Mouse (Mus musculus) CH12.LX (cell line): ENCODE data around the gene Ly6g6e. TPM values are rescaled to one million over a fixed set of nuclear protein-coding genes. Genes with fewer than 3 reads are reported as not detected.

Experiments
- DNase-seq: peaks from one replicate; pipeline ENCODE4 v3.0.0-alpha.2; 2013; ENCODE audit errors: extremely low read depth
- H3K27ac ChIP-seq: 2 replicates; pipeline ENCODE4 v1.5.1; 2012; ENCODE audit warnings: low read depth, mild to moderate bottlenecking, control low read depth, moderate library complexity; ENCODE audit not compliant: insufficient read depth
- H3K27me3 ChIP-seq: replicated peaks from 2 replicates; pipeline ENCODE3; 2012; ENCODE audit warnings: inconsistent platforms
- H3K36me3 ChIP-seq, 2 experiments: replicated peaks in 1 of 2; 2 replicates each; pipeline versions ENCODE3 to v1.6.1; 2012; ENCODE audit warnings: inconsistent platforms in 1 of 2, low read length in 1 of 2, mild to moderate bottlenecking in 1 of 2, mixed read lengths in 1 of 2, moderate library complexity in 1 of 2; ENCODE audit not compliant: control insufficient read depth in 1 of 2, insufficient read depth in 1 of 2
- H3K4me1 ChIP-seq, 2 experiments: 2 replicates each; pipeline ENCODE4 v1.6.1; 2012; ENCODE audit warnings: inconsistent platforms in 1 of 2, moderate library complexity in 1 of 2; ENCODE audit not compliant: insufficient read depth in 2 of 2, control insufficient read depth in 1 of 2
- H3K4me2 ChIP-seq: 2 replicates; pipeline ENCODE4 v1.6.1; 2012; ENCODE audit warnings: low read depth, mild to moderate bottlenecking, control low read depth; ENCODE audit not compliant: poor library complexity, insufficient read depth, severe bottlenecking
- H3K4me3 ChIP-seq, 3 experiments: fragments of 150-350 bp in 1 of 3; sonication (generic) in 1 of 3; replicated peaks in 1 of 3; 2 replicates each; pipeline versions ENCODE3 to v1.5.1; 2011 to 2012; ENCODE audit warnings: low read depth in 2 of 3, low read length in 2 of 3, mild to moderate bottlenecking in 2 of 3, moderate library complexity in 2 of 3, control low read depth in 1 of 3, improper control_type of control experiment in 1 of 3, inconsistent platforms in 1 of 3, mixed read lengths in 1 of 3; ENCODE audit not compliant: poor library complexity in 1 of 3
- H3K79me2 ChIP-seq: replicated peaks from 2 replicates; pipeline ENCODE4 v1.6.1; 2012; ENCODE audit warnings: mild to moderate bottlenecking, moderate library complexity; ENCODE audit not compliant: control insufficient read depth, poor library complexity, insufficient read depth, severe bottlenecking; ENCODE audit errors: extremely low read depth
- H3K9ac ChIP-seq: 2 replicates; pipeline ENCODE4 v1.6.1; 2012; ENCODE audit warnings: low read depth, mild to moderate bottlenecking, control low read depth, moderate library complexity; ENCODE audit not compliant: insufficient read depth
- H3K9me3 ChIP-seq: replicated peaks from 2 replicates; pipeline ENCODE3; 2012; ENCODE audit warnings: low read length, inconsistent platforms, mixed read lengths
- ELF1 ChIP-seq: IDR thresholded peaks from 2 replicates; pipeline ENCODE4 v1.6.1; 2014; ENCODE audit warnings: low read depth, mild to moderate bottlenecking, inconsistent platforms, low read length, improper control_type of control experiment
- EP300 ChIP-seq: IDR thresholded peaks from 2 replicates; pipeline ENCODE4 v1.6.1; 2011; ENCODE audit warnings: low read length, improper control_type of control experiment
- IRF4 ChIP-seq: IDR thresholded peaks from 2 replicates; pipeline ENCODE4 v1.6.1; 2014; ENCODE audit warnings: low read depth, mild to moderate bottlenecking, inconsistent platforms, low read length, improper control_type of control experiment
- JUND ChIP-seq: conservative IDR thresholded peaks from 2 replicates; pipeline ENCODE4 v1.6.1; 2011; ENCODE audit warnings: low read depth, low read length, improper control_type of control experiment
- MAFK ChIP-seq: IDR thresholded peaks from 2 replicates; pipeline ENCODE4 v1.6.1; 2011; ENCODE audit warnings: low read length, improper control_type of control experiment; ENCODE audit not compliant: insufficient replicate concordance
- MAX ChIP-seq: IDR thresholded peaks from 2 replicates; pipeline ENCODE4 v1.6.1; 2011; ENCODE audit warnings: low read length, improper control_type of control experiment
- MAZ ChIP-seq: IDR thresholded peaks from 2 replicates; pipeline ENCODE4 v1.6.1; 2012; ENCODE audit warnings: low read depth, mild to moderate bottlenecking, inconsistent platforms, low read length, improper control_type of control experiment, moderate library complexity
- MEF2A ChIP-seq: IDR thresholded peaks from 2 replicates; pipeline ENCODE4 v1.6.1; 2014; ENCODE audit warnings: low read depth, mild to moderate bottlenecking, inconsistent platforms, low read length, improper control_type of control experiment, borderline replicate concordance
- MXI1 ChIP-seq: IDR thresholded peaks from 2 replicates; pipeline ENCODE4 v1.6.1; 2011; ENCODE audit warnings: mild to moderate bottlenecking, low read depth, low read length, improper control_type of control experiment
- POLR2A ChIP-seq: IDR thresholded peaks from 2 replicates; pipeline ENCODE4 v1.6.1; 2011; ENCODE audit warnings: low read depth, mild to moderate bottlenecking, improper control_type of control experiment, low read length
- POLR2AphosphoS2 ChIP-seq: IDR thresholded peaks from 2 replicates; pipeline ENCODE4 v1.6.1; 2011; ENCODE audit warnings: low read depth, low read length, improper control_type of control experiment
- RAD21 ChIP-seq: IDR thresholded peaks from 2 replicates; pipeline ENCODE4 v1.6.1; 2011; ENCODE audit warnings: low read depth, mild to moderate bottlenecking, low read length, improper control_type of control experiment, moderate library complexity
- TBP ChIP-seq: conservative IDR thresholded peaks from 2 replicates; pipeline ENCODE4 v1.6.1; 2011; ENCODE audit warnings: low read depth, low read length, improper control_type of control experiment
- USF2 ChIP-seq: conservative IDR thresholded peaks from 2 replicates; pipeline ENCODE4 v1.6.1; 2011; ENCODE audit warnings: low read depth, low read length, improper control_type of control experiment
- ZKSCAN1 ChIP-seq: IDR thresholded peaks from 2 replicates; pipeline ENCODE4 v1.6.1; 2012; ENCODE audit warnings: low read depth, inconsistent platforms, low read length, improper control_type of control experiment, borderline replicate concordance
- ZNF384 ChIP-seq: IDR thresholded peaks from 2 replicates; pipeline ENCODE4 v1.6.1; 2012; ENCODE audit warnings: low read depth, low read length, improper control_type of control experiment, inconsistent platforms
- dilution Hi-C: fragments of 300-500 bp; cut with MboI; formaldehyde crosslinking; loops from 2 replicates; pipeline ENCODE4 v1.14.3; 2020; ENCODE audit warnings: low sequenced_read_pairs; ENCODE audit not compliant: extremely low pct_unique_long_range_greater_than_20kb, extremely low pct_ligation_motif_present
- in situ Hi-C: fragments of 300-500 bp; cut with MboI; formaldehyde crosslinking; loops from 3 replicates; pipeline ENCODE4 v1.14.3; 2019; ENCODE audit warnings: low sequenced_read_pairs, low pct_ligation_motif_present, low pct_unique_long_range_greater_than_20kb, mixed read lengths
- polyA plus RNA-seq: library from polyadenylated mRNA; unstranded; fragments of >175 nt; gene quantifications from 2 replicates; pipeline ENCODE4 v1.2.1, GENCODE M21; 2012; ENCODE audit warnings: low read depth; ENCODE audit not compliant: insufficient read length
- total RNA-seq, 2 experiments: library from RNA; depleted of rRNA; stranded (reverse); fragments of 300-350 nt in 1 of 2; fragments of >200 nt in 1 of 2; gene quantifications; 2 replicates each; pipeline ENCODE4 v1.2.3; 2012 to 2014

Ly6g6e gene
- total and polyA plus RNA-seq, 3 experiments: not detected

DNA sequence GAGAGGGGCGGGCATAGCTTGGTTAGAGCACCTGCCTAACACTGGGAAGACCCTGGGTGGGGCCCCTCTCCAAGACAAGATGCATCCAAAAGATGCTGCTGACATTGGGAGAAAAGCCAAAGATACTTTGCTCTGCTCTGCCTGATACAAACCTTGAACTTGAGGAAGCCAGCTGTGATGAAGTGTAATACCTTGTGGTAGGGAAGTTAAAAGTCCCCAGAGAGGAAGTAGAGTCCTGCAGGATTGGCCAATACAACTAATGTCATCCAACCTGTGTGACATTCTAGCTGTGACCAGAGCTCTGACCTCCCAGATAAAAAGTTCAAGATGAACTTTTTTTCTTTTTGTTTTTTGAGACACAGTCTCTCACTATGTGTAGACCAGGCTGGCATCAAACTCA, 48.4 kb downstream of the Ly6g6e start:
- Histone ChIP-seq H3K27me3 (no peaks in the 10 kb centered on the region), H3K4me2 (no peak overlapping the region; the same call in 1 of the 2 replicates), H3K36me3 (peaks cover 26 to 43% of the 10 kb centered on the region in 2 experiments), H3K9ac (no peak overlapping the region), H3K9me3 (no peaks in the 10 kb centered on the region), H3K4me1 (peaks cover 5 to 48% of the 10 kb centered on the region in 2 experiments), H3K4me3 (no peak overlapping the region), H3K27ac (0 out of 2 replicates have a peak overlapping the region, but pooled peaks have one; percentile 12), H3K79me2 (peaks cover 46% of the 10 kb centered on the region)
- dilution Hi-C loops: no loop called here
- in situ Hi-C loops: no loop called here
- no peak for DNase-seq
- TF ChIP-seq ZNF384 (no peak), ZKSCAN1 (no peak), MEF2A (no peak), MAX (no peak), EP300 (no peak), MXI1 (no peak), TBP (no peak), MAFK (no peak), IRF4 (no peak), USF2 (no peak), RAD21 (no peak), MAZ (no peak), ELF1 (no peak), JUND (no peak)

DNA sequence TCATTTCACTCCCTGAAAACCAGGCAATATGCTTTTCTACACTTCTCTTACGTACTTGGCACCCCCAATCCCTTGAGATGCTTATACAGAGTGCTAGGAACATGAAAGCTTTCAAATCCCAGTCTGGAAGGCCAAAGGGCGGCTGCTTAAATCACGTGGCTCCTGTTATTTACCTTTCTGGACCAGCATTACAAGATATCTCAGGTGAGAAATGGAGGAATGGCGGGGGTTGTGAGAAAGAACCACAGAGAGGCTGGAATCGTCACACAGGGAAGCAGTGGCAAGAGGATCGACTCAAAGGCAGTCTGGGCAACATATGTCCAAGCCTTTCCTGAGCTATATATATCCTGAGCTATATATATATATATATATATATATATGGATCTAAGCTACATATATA, 48.9 kb downstream of the Ly6g6e start:
- Histone ChIP-seq H3K4me2 (peak overlapping the region; percentile 81), H3K27me3 (no peaks in the 10 kb centered on the region), H3K9me3 (no peaks in the 10 kb centered on the region), H3K27ac (0 out of 2 replicates have a peak overlapping the region, but pooled peaks have one; percentile 12), H3K79me2 (peaks cover 41% of the 10 kb centered on the region), H3K4me1 (peaks cover 5 to 43% of the 10 kb centered on the region in 2 experiments)
- no peak for DNase-seq
- TF ChIP-seq POLR2AphosphoS2 (peak; percentile 63; the same call in 1 of the 2 replicates), POLR2A (no peak)
- TF ChIP-seq, all 38 proteins: peak for 1
- in situ Hi-C loops: no loop called here
- dilution Hi-C loops: no loop called here
- Histone ChIP-seq H3K9ac (peak overlapping the region; percentile 95), H3K36me3 (peaks cover 29 to 48% of the 10 kb centered on the region in 2 experiments), H3K4me3 (peak overlapping the region in 2 of 3 experiments; percentile 74 to 87)
